Mouse (Mus musculus) bone marrow, adult 2 months (tissue): Measurements from ENCODE around the gene Sult6b1.

Experiments
- CTCF ChIP-seq: fragments of 200-500 bp; IDR thresholded peaks from 2 replicates; pipeline ENCODE4 v1.5.1; 2011; ENCODE audit warnings: low read length, control low read depth; ENCODE audit not compliant: control insufficient read depth, insufficient read depth
- POLR2A ChIP-seq: fragments of 200-500 bp; IDR thresholded peaks from 2 replicates; pipeline ENCODE4 v1.6.1; 2011; ENCODE audit warnings: low read depth, mild to moderate bottlenecking, control low read depth, low read length, borderline replicate concordance; ENCODE audit not compliant: control insufficient read depth

- no peak for TF ChIP-seq POLR2A
- TF ChIP-seq CTCF = no peak
Observed at GRCm38 (mm10) chr17:78903158-78903557, 3.6 kb downstream of the Sult6b1 start.
